Mouse (Mus musculus): ENCODE data around the gene Otp.
A peak's percentile ranks its signal among the peaks of the same experiment; 100 is the strongest.

Otp gene

DNA sequence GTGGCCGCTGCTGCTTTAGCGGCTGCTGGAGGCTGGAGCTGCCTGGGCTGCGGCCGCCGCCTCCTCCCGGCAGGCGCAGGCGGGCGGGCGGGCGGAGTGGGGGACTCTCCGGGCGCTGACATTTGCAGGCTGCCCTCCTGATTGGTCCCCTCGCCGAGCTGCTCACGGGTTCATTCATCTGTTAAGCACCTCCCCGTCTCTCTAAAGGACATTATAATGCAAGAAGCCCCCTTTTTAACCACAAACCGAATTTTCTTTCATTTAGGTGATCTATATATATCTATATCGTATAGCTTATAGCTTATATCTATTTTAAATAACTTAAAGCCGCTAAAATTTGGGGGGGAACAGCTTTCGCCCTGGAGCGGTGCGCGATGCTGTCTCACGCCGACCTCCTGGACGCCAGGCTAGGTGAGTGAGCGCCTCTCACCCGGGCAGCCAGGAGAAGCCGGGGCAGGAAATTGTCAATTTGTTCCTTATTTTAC lies at the start of gene Otp:
TSS of gene Otp (plus strand) at position 207 of the 485 bp plus-strand sequence.
- peak; percentile 82 for DNase-seq

DNA sequence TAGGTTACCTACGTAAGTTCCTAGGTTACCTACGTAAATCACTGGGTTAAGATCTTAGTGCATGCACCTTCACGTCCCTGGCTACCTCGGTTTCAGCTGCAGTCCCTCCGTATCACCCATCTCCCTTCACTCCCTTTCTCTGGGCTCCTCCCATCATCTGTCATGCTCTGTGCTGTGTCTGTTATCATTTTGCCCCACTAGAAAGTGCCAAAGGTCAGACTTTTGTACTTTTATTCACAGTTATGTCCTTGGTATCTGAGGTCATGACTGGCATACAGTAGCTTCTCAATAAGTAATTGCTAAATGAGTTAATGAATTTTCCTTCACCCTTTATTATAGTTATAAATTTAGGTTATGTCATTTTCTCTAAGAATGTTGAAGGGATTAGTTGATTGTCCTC lies 49.0 kb upstream of the Otp start:
- no peak for DNase-seq

- DNase-seq = no peak
Observed at GRCm38 (mm10) chr13:94826986-94827385, 48.4 kb upstream of the Otp start.

- DNase-seq = no peak
Observed at GRCm38 (mm10) chr13:94827847-94828246, 47.6 kb upstream of the Otp start.

GRCm38 (mm10) chr13:94838047-94838720 lies 37.2 kb upstream of the Otp start:
- DNase-seq = no peak

DNA sequence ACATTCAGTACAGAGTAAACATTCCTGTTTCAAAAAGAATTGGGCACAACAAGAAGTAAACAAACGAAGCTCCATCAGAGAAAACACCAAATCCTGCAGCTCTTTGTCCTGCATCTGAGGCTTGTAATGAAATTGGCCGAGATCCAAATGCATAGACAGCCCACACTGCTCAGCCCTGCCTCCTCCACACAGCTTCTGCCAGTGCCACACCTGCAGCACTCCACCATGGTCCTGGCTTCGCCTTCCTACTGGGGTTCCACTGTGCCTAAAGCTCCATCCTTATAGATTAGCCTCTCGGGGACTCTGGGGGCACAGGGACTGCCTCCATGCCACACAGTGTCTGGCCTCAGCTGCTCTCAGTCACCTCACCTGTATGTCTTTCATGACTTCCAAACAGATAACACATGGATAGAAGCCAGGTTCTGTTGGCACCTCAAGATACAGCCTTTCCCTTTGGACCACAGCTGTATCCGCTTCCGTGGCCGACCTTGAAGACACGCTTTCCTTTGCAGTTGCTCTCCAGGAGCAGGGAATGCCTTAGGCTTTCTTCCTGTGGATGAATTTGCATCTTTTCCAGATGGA lies 36.6 kb upstream of the Otp start:
- no peak for DNase-seq

- no peak for DNase-seq
Observed at GRCm38 (mm10) chr13:94843236-94843635, 32.2 kb upstream of the Otp start.

DNA sequence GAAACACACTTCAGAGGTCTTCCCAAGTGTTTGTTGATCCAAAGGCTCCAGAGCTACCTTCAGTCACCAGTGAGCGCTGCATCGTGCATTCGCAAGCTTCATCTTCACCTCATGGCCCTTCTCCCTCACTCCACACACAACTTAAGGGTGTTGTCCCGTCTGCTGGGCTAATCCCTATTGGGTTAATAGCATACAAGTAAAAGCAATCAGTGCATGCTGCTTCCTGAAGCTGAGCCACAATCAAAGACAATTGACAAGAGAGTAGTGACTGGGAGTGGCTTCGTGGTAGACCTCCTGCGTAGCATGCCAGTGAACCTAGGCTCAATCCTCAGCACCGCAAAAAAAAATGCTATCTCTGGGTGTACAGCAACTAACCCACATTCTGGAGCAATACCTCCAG lies 27.5 kb upstream of the Otp start:
- no peak for DNase-seq

GRCm38 (mm10) chr13:94849351-94849750 lies 26.1 kb upstream of the Otp start:
- no peak for DNase-seq

GRCm38 (mm10) chr13:94858016-94858575 lies 17.3 kb upstream of the Otp start:
- DNase-seq = no peak

DNA sequence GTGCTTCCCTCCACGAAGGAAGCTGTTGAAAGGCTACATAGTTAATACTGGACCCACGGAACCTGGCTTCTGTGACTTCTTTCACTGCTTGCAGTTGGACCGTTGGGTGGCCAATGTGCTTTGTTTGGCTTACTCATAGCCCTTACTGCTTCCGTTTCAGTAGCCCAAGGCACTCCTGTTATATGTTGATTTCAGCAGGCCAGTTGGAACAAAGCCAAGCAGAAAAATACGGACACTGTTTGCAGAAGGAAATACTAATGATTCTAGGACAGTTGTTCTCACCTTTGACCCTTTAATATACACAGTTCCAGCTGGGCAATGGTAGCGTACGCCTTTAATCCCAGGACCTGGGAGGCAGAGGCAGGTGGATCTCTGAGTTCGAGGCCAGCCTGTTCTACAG lies 16.1 kb upstream of the Otp start:
- DNase-seq = no peak

DNA sequence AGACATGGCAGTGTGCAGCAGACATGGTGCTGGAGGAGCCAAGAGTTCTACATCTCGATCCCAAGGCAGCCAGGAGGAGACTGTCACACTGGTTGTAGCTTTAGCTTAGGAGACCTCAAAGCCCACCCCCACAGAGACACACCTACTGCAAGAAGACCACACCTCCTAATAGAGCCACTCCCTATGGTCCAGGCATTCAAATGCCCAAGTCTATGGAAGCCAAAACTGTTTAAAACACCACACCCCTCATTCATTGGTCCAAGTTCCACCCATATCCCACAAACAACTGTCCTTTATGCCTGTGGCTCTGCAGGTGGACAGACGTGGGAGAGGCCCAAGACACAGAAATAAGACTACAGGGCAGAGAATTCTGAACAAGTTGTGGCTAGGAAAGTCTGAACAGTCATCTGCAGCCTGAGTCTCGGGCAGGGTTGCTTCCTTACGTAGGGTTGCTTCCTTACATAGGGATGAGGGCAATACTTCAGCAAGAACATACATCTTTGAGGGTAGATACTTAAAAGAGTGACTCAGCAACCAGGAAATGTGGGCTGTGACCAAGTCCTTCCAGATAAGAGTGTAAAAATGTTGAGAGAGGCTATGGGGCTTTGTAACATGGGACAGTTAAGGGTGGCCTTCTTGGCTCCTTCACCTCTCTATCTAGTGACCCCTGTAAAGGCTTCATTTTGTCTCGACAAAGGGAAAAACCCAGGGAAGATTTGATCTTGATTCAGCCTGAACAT lies 12.7 kb upstream of the Otp start:
- no peak for DNase-seq

- no peak for DNase-seq
Observed at GRCm38 (mm10) chr13:94866906-94867305, 8.5 kb upstream of the Otp start.

- no peak for DNase-seq
Observed at GRCm38 (mm10) chr13:94867772-94868171, 7.6 kb upstream of the Otp start.

- peak; percentile 84 for DNase-seq
Observed at GRCm38 (mm10) chr13:94868478-94868950, 6.9 kb upstream of the Otp start.

DNA sequence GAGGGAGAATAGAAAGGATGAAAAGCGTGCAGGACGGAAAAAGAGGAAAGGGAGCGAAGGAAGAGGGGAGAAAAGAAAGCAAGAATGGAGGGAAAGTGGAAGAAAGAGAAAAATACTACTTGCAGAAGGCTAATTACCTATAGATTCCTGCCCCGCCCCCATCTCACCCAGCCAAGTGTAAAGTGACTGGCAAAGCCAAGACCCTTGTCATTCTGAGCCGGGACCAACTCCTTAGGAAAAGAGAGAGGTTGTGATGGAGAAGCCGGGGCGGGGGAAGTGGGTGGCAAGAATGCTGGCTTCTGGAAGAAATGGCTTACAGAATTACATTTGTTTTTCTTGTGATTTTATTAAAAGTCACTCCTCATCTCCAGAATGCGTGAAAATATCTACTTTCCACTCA lies 5.9 kb upstream of the Otp start:
- peak; percentile 47 for DNase-seq

DNA sequence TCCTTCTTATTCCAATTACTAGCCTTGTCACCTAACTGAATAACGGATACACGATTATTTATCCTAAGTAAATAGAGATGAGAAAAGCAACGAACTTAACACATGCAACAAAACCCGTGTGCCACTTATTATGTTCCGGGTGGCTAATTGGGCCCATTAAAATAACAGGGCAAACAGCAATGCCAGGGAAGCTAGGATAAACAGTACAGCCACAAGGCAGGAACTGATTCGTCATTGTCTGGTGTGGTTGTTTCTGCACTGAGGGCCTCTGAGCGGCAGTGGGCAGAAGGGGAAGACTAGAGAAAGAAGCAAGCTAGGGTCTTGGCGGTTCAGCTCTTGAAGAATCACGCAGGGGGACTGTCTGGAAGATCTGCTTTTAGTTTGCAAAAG lies 5.3 kb upstream of the Otp start:
- DNase-seq = peak; percentile 34

GRCm38 (mm10) chr13:94870461-94871186 lies 4.8 kb upstream of the Otp start:
- peak; percentile 34 for DNase-seq

DNA sequence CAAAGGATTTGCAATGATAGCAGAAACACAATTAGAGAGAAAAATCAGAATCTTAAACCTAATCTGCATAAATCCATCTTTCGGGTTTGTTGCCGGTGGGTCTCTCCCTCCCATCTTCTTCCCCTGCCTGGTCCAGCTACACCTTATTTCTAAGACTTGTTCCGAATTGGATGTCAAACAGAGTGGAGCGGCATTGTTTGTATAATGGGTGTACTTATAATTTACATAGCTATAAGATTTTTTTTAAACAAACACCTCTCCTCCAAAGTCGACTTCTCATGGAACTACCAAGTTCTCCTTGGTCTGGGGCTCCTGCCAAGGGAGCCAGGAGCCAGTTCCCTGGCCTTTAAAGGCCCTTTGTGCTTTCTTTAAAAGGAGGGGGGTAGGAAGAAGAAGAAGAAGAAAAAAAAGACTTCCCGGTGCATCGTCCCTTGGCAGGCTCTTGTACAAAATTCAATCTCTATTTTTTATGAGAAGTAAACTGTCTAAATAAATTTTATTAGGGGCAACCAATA lies 3.5 kb upstream of the Otp start:
- DNase-seq = no peak

GRCm38 (mm10) chr13:94872439-94872838 lies 3.0 kb upstream of the Otp start:
- peak; percentile 40 for DNase-seq

GRCm38 (mm10) chr13:94873111-94874038 lies 2.0 kb upstream of the Otp start:
- DNase-seq = peak; percentile 62

- no peak for DNase-seq
Observed at GRCm38 (mm10) chr13:94874039-94874425, 1.4 kb upstream of the Otp start.
